Mouse (Mus musculus) intestine, postnatal 0 days (tissue): ENCODE measurements around the gene Rab8a. TPM values are rescaled to one million over a fixed set of nuclear protein-coding genes. Genes with fewer than 3 reads are reported as not detected.

Source experiments
- ATAC-seq: fragments of 200-750 bp; cut with Nextera tagmentation; 2 replicates; pipeline ENCODE4 v1.8.0; 2017; ENCODE audit warnings: mild to moderate bottlenecking, moderate TSS enrichment, moderate library complexity
- H3K27ac ChIP-seq: fragments of 300-500 bp; sonication (generic); 2 replicates; pipeline ENCODE4 v1.5.1; 2014; ENCODE audit warnings: mild to moderate bottlenecking, low read depth, low read length, moderate library complexity
- H3K27me3 ChIP-seq: fragments of 300-500 bp; sonication (generic); replicated peaks from 2 replicates; pipeline ENCODE4 v1.6.1; 2014; ENCODE audit warnings: low read length, mixed read lengths; ENCODE audit not compliant: control insufficient read depth, insufficient read depth
- H3K36me3 ChIP-seq: fragments of 300-500 bp; sonication (generic); 2 replicates; pipeline ENCODE4 v1.6.1; 2014; ENCODE audit warnings: mild to moderate bottlenecking, moderate library complexity; ENCODE audit not compliant: control insufficient read depth, insufficient read depth
- H3K4me1 ChIP-seq: fragments of 300-500 bp; sonication (generic); replicated peaks from 2 replicates; pipeline ENCODE4 v1.6.1; 2014; ENCODE audit warnings: antibody characterized with exemption, low read length, mixed read lengths; ENCODE audit not compliant: control insufficient read depth, insufficient read depth
- H3K4me2 ChIP-seq: fragments of 300-500 bp; sonication (generic); replicated peaks from 2 replicates; pipeline ENCODE4 v1.6.1; 2014; ENCODE audit warnings: low read depth, mild to moderate bottlenecking, moderate library complexity
- H3K4me3 ChIP-seq: fragments of 300-500 bp; sonication (generic); 2 replicates; pipeline ENCODE4 v1.5.1; 2014; ENCODE audit warnings: low read depth, low read length
- H3K9ac ChIP-seq: fragments of 300-500 bp; sonication (generic); 2 replicates; pipeline ENCODE4 v1.6.1; 2014; ENCODE audit warnings: mild to moderate bottlenecking, low read depth, low read length
- H3K9me3 ChIP-seq: fragments of 300-500 bp; sonication (generic); 2 replicates; pipeline ENCODE4 v1.6.1; 2016; ENCODE audit warnings: mixed run types; ENCODE audit not compliant: control insufficient read depth
- CTCF ChIP-seq: sonication (generic); IDR thresholded peaks from 2 replicates; pipeline ENCODE4 v1.5.1; 2016; ENCODE audit warnings: low read depth, mild to moderate bottlenecking, control low read depth, antibody characterized with exemption, moderate library complexity
- WGBS: fragments of 180-500 bp; shearing (Covaris S2); extraction: QIAGEN DNeasy Blood & Tissue Kit; methylation state at CpG from one replicate; pipeline ENCODE4 v1.1.7; 2014; 5-methylcytosine and 5-hydroxymethylcytosine counted together
- polyA plus RNA-seq: library from polyadenylated mRNA; unstranded; fragments of >200 nt; fragmentation: Nextera tagmentation; extraction: Ambion mirVana; gene quantifications from 2 replicates; pipeline ENCODE4 v1.2.1, GENCODE M21; 2015

The Rab8a gene
- polyA plus RNA-seq, 1 experiment from 2014 or later = 177 TPM

- TF ChIP-seq CTCF = peak; percentile 51
- ATAC-seq = no peak
- Histone ChIP-seq H3K4me2 (peak overlapping the region; percentile 84), H3K4me1 (0 out of 2 replicates have a peak, but pooled peaks cover 3% of the 10 kb centered on the region), H3K9ac (0 out of 2 replicates have a peak overlapping the region, but pooled peaks have one; percentile 77), H3K27me3 (no peaks in the 10 kb centered on the region), H3K27ac (no peak overlapping the region), H3K9me3 (no peaks in the 10 kb centered on the region), H3K4me3 (peak overlapping the region; percentile 70; the same call in 1 of the 2 replicates), H3K36me3 (peaks cover 19% of the 10 kb centered on the region)
- 83% methylated on average over 4 of the region's 4 CpGs for WGBS
These were observed 59.8 kb downstream of the Rab8a start for GRCm38 (mm10) chr8:72220758-72221157.

- 92% methylated on average over 5 of the region's 5 CpGs for WGBS
- H3K4me3 ChIP-seq = no peak overlapping the region
- H3K36me3 ChIP-seq = peaks cover 19% of the 10 kb centered on the region
- no peak overlapping the region for H3K9ac ChIP-seq
- no peak for ATAC-seq
- no peak overlapping the region for H3K27ac ChIP-seq
- no peak overlapping the region for H3K4me2 ChIP-seq
- H3K9me3 ChIP-seq = no peaks in the 10 kb centered on the region
- no peak for TF ChIP-seq CTCF
- no peaks in the 10 kb centered on the region for H3K27me3 ChIP-seq
- H3K4me1 ChIP-seq = 0 out of 2 replicates have a peak, but pooled peaks cover 3% of the 10 kb centered on the region
These were observed 61.7 kb downstream of the Rab8a start for GRCm38 (mm10) chr8:72222656-72223055.

Other genes starting within 250 kb of the Rab8a start
- gene Zfp961, start 210.2 kb upstream of the Rab8a start, polyA plus RNA-seq = 18.8 and 19.2 TPM in 2 replicates
- 2.7 and 4.2 TPM in 2 replicates for gene Cyp4f18, start 151.6 kb upstream of the Rab8a start, polyA plus RNA-seq
- gene Olfr372, start 120.0 kb upstream of the Rab8a start, polyA plus RNA-seq = not detected in 2 replicates
- gene Olfr373, start 78.0 kb upstream of the Rab8a start, polyA plus RNA-seq = 0.08 and 0.14 TPM in 2 replicates
- gene Olfr374, start 54.2 kb upstream of the Rab8a start, polyA plus RNA-seq = not detected in 2 replicates
- gene Tpm4, start 26.2 kb upstream of the Rab8a start, polyA plus RNA-seq = 277 and 300 TPM in 2 replicates
- gene Hsh2d, start 28.4 kb downstream of the Rab8a start, polyA plus RNA-seq = 3.6 and 4.0 TPM in 2 replicates
- gene Cib3, start 51.6 kb downstream of the Rab8a start, polyA plus RNA-seq = 0.16 and 0.27 TPM in 2 replicates
- not detected in 2 replicates for gene Gm11034, start 52.4 kb downstream of the Rab8a start, polyA plus RNA-seq
- 54.1 and 54.3 TPM in 2 replicates for gene Fam32a, start 58.5 kb downstream of the Rab8a start, polyA plus RNA-seq
- 54.0 and 56.9 TPM in 2 replicates for gene Ap1m1, start 78.8 kb downstream of the Rab8a start, polyA plus RNA-seq
- 6.8 and 7.8 TPM in 2 replicates for gene Gm10282, start 144.1 kb downstream of the Rab8a start, polyA plus RNA-seq
- 8.9 and 11.1 TPM in 2 replicates for gene Klf2, start 157.8 kb downstream of the Rab8a start, polyA plus RNA-seq